Mouse (Mus musculus) myocyte (in vitro differentiated cells): Measurements from ENCODE around the gene Fasn. TPM values are rescaled to one million over a fixed set of nuclear protein-coding genes. Genes with fewer than 3 reads are reported as not detected.

Source experiments
- H3K27me3 ChIP-seq: one replicate; pipeline ENCODE4 v1.6.1; 2011; ENCODE audit not compliant: control insufficient read depth, insufficient read depth, insufficient read length
- H3K36me3 ChIP-seq: one replicate; pipeline ENCODE4 v1.6.1; 2011; ENCODE audit not compliant: control insufficient read depth, insufficient read depth
- H3K4me2 ChIP-seq: one replicate; pipeline ENCODE4 v1.6.1; 2011; ENCODE audit warnings: low read depth, control low read depth
- H3K4me3 ChIP-seq: one replicate; pipeline ENCODE4 v1.5.1; 2011; ENCODE audit warnings: mild to moderate bottlenecking, control low read depth, moderate library complexity
- H3K79me2 ChIP-seq: one replicate; pipeline ENCODE4 v1.6.1; 2011; ENCODE audit not compliant: control insufficient read depth, insufficient read depth
- H3ac ChIP-seq: one replicate; pipeline ENCODE4 v1.6.1; 2011; ENCODE audit not compliant: control insufficient read depth, insufficient read length
- CEBPB ChIP-seq: IDR thresholded peaks from 2 replicates; pipeline ENCODE4 v1.6.1; 2011; ENCODE audit warnings: mild to moderate bottlenecking, moderate library complexity; ENCODE audit not compliant: poor library complexity, insufficient read depth, severe bottlenecking
- E2F4 ChIP-seq: IDR thresholded peaks from one replicate; pipeline ENCODE4 v1.6.1; 2011; ENCODE audit warnings: mild to moderate bottlenecking, control low read depth, moderate library complexity; ENCODE audit not compliant: insufficient read depth
- MAX ChIP-seq: IDR thresholded peaks from one replicate; pipeline ENCODE4 v1.6.1; 2011; ENCODE audit warnings: low read depth, mild to moderate bottlenecking, control low read depth
- MYOD1 ChIP-seq, 3 experiments: IDR thresholded peaks; one replicate each; pipeline ENCODE4 v1.6.1; 2011; ENCODE audit warnings: control low read depth in 2 of 3, low read depth in 2 of 3, mild to moderate bottlenecking in 2 of 3, moderate library complexity in 1 of 3; ENCODE audit not compliant: insufficient read length in 2 of 3, control insufficient read depth in 1 of 3
- MYOG ChIP-seq, 3 experiments: IDR thresholded peaks; one replicate each; pipeline ENCODE4 v1.6.1; 2011; ENCODE audit warnings: control low read depth in 2 of 3, low read depth in 2 of 3, mild to moderate bottlenecking in 2 of 3; ENCODE audit not compliant: insufficient read length in 2 of 3, control insufficient read depth in 1 of 3, insufficient read depth in 1 of 3
- POLR2A ChIP-seq: IDR thresholded peaks from one replicate; pipeline ENCODE4 v1.6.1; 2011; ENCODE audit warnings: low read depth, mild to moderate bottlenecking, control low read depth, moderate library complexity; ENCODE audit not compliant: insufficient read length
- POLR2AphosphoS2 ChIP-seq: IDR thresholded peaks from one replicate; pipeline ENCODE4 v1.6.1; 2011; ENCODE audit warnings: low read depth, control low read depth; ENCODE audit not compliant: insufficient read length
- REST ChIP-seq: IDR thresholded peaks from one replicate; pipeline ENCODE4 v1.6.1; 2011; ENCODE audit warnings: mild to moderate bottlenecking, control low read depth, moderate library complexity; ENCODE audit not compliant: insufficient read depth, insufficient read length
- SRF ChIP-seq: IDR thresholded peaks from one replicate; pipeline ENCODE4 v1.6.1; 2011; ENCODE audit warnings: low read depth; ENCODE audit not compliant: control insufficient read depth, insufficient read length
- TCF12 ChIP-seq: IDR thresholded peaks from one replicate; pipeline ENCODE4 v1.6.1; 2011; ENCODE audit warnings: mild to moderate bottlenecking, control low read depth; ENCODE audit not compliant: poor library complexity, insufficient read depth, severe bottlenecking
- TCF3 ChIP-seq: IDR thresholded peaks from one replicate; pipeline ENCODE4 v1.6.1; 2011; ENCODE audit warnings: low read depth, control low read depth; ENCODE audit not compliant: insufficient read length
- USF1 ChIP-seq: IDR thresholded peaks from one replicate; pipeline ENCODE4 v1.6.1; 2011; ENCODE audit warnings: low read depth, mild to moderate bottlenecking, control low read depth, moderate library complexity
- polyA plus RNA-seq: library from polyadenylated mRNA; unstranded; fragments of >200 nt; fragmentation: generic; extraction: Trizol; gene quantifications from one replicate; pipeline ENCODE4 v1.2.1, GENCODE M21; 2012; ENCODE audit warnings: missing spikeins

Gene Fasn
- polyA plus RNA-seq, 1 experiment: 226 TPM

DNA sequence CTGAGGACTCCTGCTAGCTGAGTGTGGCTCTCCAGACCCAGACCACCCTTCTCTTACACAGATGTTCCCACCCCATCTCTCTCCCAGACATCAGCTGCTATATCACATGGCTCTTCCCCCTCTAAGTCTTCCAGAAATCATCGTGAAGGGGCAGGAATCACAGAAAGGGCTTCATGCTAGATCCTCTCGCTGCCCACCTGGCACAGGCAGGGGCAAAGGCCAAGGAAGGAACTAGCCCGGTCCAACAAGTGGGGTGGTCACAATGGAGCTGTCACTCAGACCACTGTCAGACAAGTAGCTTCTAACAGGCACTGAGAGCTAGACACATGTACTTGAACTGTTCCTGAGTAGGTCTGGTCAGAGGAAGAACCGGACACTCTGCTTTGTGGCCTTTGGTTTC lies 4.1 kb upstream of the Fasn start:
- Histone ChIP-seq H3K36me3 (no peaks in the 10 kb centered on the region), H3ac (no peak overlapping the region), H3K4me2 (no peak overlapping the region), H3K79me2 (peaks cover 2% of the 10 kb centered on the region), H3K4me3 (no peak overlapping the region), H3K27me3 (no peaks in the 10 kb centered on the region)
- TF ChIP-seq MAX (no peak), REST (no peak), E2F4 (no peak), USF1 (no peak), TCF12 (no peak), MYOD1 (IDR thresholded peaks at IDR 0.05; ENCODE audit: control insufficient read depth in 1 of 3, insufficient read length in 2 of 3, low read depth in 2 of 3) (no peak), SRF (no peak), POLR2AphosphoS2 (no peak), MYOG (IDR thresholded peaks at IDR 0.05; ENCODE audit: control insufficient read depth in 1 of 3, insufficient read depth in 1 of 3, insufficient read length in 2 of 3, low read depth in 2 of 3) (no peak), CEBPB (no peak), TCF3 (no peak), POLR2A (no peak)

DNA sequence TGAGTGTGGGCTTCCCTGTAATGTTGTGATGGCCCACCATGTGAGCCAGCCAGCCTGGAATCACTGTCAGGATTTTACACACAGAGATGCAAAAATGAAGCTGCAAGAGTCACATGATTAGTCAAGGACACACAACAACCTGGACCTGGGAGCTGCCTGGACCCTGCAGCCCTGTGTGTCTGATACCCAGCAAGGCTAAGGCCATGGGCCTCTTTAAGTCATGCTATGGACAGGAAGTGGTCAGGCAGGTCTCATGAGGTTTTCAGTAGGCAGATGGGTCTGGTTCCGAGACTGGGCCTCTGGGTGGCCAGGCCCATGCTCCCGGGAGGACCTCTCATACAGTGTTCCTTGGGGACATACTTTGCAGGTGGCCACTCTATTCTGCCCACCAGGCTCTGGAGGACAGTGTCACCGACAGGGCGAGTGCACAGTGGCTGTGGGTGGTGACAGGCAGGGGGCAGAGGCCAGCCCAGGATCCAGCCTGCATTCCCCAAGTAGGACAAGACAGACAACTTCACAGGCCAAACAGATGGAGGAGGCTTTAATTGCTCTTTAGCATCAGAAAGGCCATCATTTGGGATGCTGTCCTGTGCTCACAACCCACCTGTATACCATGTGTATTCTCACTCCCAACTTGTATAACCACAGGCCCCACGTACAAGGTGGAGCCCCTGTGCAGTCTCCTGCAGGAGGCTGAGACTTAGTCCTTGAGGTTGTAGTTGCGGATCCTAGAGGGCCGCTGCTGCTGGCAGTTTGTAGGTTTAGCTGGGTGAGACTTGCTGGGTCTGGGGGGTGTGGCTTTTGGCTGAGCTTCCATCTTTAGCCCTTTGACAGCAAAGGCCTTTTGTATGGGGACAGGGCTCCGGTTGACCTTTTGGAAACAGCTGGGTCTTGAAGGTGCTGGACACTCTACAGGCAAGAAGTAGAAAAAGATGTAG lies 1.9 kb upstream of the Fasn start:
- no peak for TF ChIP-seq CEBPB
- peaks cover 23% of the 10 kb centered on the region for H3K79me2 ChIP-seq

DNA sequence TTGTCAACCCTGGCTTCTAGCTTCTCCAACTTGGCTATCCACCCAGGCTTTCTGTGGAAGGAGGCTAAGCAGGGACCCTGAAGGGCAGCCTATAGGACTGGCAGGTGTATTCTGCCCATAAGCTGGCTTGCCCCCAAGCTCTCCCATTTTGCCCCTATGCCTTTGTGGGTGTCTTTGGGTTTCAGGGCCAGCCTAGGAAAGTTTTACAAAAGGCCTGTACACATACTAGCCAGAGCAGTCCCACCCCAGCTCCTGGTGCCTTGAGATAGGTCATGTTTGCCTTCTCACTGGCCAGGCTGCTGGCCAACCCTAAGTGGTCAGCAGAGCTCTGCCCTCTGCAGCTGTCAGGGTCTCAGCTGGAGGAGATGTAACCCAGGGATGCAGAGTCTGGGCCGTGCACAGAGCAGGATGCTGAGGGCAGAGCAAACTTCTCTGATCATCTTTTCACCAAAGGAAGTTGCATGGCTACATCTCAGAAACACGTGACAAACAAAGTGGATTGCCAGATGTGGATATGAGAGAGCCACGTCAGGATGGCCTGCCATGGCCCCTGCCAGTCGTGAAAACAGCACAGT lies 1.0 kb upstream of the Fasn start:
- Histone ChIP-seq H3K4me3 (peak overlapping the region; percentile 60), H3ac (peak overlapping the region; percentile 27), H3K79me2 (peaks cover 33% of the 10 kb centered on the region), H3K4me2 (peak overlapping the region; percentile 89), H3K36me3 (no peaks in the 10 kb centered on the region), H3K27me3 (no peaks in the 10 kb centered on the region)
- TF ChIP-seq MYOG (IDR thresholded peaks at IDR 0.05; ENCODE audit: control insufficient read depth in 1 of 3, insufficient read depth in 1 of 3, insufficient read length in 2 of 3, low read depth in 2 of 3): peak in 2 of 3 experiments; percentile 73 to 84
- no peak for TF ChIP-seq TCF12
- no peak for TF ChIP-seq MAX
- no peak for TF ChIP-seq SRF
- TF ChIP-seq TCF3: no peak
- TF ChIP-seq POLR2AphosphoS2: no peak
- peak; percentile 29 for TF ChIP-seq POLR2A
- no peak for TF ChIP-seq USF1
- peak in 2 of 3 experiments; percentile 84 to 85 for TF ChIP-seq MYOD1 (IDR thresholded peaks at IDR 0.05; ENCODE audit: control insufficient read depth in 1 of 3, insufficient read length in 2 of 3, low read depth in 2 of 3)
- no peak for TF ChIP-seq CEBPB
- TF ChIP-seq REST: no peak
- no peak for TF ChIP-seq E2F4

More for the DNA sequence above, 1.9 kb upstream of the Fasn start:
- no peak overlapping the region for H3ac ChIP-seq
- H3K27me3 ChIP-seq: no peaks in the 10 kb centered on the region
- no peaks in the 10 kb centered on the region for H3K36me3 ChIP-seq
- no peak overlapping the region for H3K4me2 ChIP-seq
- no peak overlapping the region for H3K4me3 ChIP-seq

DNA sequence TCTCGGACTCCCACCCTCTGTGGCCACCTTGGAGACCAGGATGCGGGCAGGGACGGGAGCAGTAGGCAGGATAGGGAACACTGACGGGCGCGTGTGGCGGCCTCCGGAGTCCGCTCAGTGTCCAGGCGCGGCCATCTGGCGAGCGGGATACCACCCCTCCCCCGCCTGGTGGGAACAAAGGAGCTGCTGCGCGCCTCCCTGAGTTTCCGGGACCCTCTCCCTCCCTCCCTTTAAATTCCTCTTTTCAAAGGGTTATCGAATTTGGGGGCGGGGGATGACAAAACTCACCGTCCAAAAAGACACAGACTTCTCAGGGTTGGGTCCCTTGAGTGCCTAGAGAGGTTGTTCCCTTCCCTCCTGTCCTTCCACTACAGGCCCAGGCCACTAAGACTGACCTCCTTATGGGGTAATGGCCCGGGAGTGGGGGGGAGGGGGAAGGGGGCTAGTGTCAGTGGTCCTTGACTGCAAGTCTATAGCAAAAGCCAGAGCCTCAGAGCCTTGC lies 491 bp upstream of the Fasn start:
- Histone ChIP-seq H3K36me3 (no peaks in the 10 kb centered on the region), H3K79me2 (peaks cover 38% of the 10 kb centered on the region), H3ac (peak overlapping the region; percentile 27), H3K4me2 (peak overlapping the region; percentile 89), H3K4me3 (peak overlapping the region; percentile 60), H3K27me3 (no peaks in the 10 kb centered on the region)
- TF ChIP-seq REST: no peak
- no peak for TF ChIP-seq MAX
- TF ChIP-seq MYOG (IDR thresholded peaks at IDR 0.05; ENCODE audit: control insufficient read depth in 1 of 3, insufficient read depth in 1 of 3, insufficient read length in 2 of 3, low read depth in 2 of 3): no peak
- TF ChIP-seq MYOD1 (IDR thresholded peaks at IDR 0.05; ENCODE audit: control insufficient read depth in 1 of 3, insufficient read length in 2 of 3, low read depth in 2 of 3): no peak

DNA sequence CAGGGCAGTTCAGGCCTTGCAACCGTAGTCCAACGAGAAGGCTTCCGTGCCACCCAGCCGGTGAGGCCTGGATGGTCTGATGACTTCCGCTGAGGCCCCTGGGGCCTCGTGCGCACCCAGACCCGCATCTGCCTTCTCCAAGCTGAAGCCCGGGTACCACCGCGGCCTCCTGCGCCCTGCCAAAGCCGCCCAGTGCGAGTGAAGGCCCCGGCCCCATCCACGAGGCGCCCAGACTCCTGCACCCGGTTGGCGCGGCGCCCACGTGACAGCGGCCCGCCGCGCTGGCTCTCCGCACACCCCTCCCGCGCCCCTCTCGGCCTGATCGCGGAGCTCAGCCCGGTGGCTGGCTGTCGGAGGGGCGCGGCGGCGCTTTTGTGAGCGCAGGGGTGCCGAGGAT lies 798 bp downstream of the Fasn start:
- Histone ChIP-seq H3K4me2 (peak overlapping the region; percentile 76), H3K36me3 (peaks cover 7% of the 10 kb centered on the region), H3K27me3 (no peaks in the 10 kb centered on the region), H3K79me2 (peaks cover 46% of the 10 kb centered on the region), H3K4me3 (peak overlapping the region; percentile 60), H3ac (peak overlapping the region; percentile 27)
- TF ChIP-seq USF1 (peak; percentile 16), MYOG (IDR thresholded peaks at IDR 0.05; ENCODE audit: control insufficient read depth in 1 of 3, insufficient read depth in 1 of 3, insufficient read length in 2 of 3, low read depth in 2 of 3) (no peak)
